Mouse (Mus musculus) naive thymus-derived CD4-positive, alpha-beta T cell, adult 2 months (primary cell): ENCODE data around the gene Maff.

ENCODE experiments used
- DNase-seq: peaks from one replicate; pipeline ENCODE4 v3.0.0-alpha.2; 2011; ENCODE audit warnings: low read depth

The Maff gene

DNA sequence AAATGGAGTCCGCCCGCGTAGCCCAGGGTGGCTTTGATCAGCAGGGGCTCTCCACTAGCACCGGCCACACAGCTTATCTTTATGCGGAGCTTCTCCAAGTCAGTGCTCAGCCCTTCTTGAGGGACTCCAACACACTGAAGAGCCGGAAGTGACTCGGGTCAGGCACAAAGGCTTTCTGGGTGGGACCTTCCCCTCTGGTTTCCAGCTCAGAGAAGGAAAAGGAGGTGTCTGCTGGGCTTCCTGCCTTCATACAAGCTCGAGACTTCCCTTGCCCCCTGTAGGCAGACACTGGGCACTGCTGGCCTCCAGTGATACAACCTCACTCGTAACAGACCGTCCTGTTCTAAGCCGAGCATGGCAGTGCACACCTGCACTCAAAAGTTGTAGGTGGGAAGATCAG is 50.3 kb downstream of the Maff start:
- DNase-seq = peak; percentile 81

DNA sequence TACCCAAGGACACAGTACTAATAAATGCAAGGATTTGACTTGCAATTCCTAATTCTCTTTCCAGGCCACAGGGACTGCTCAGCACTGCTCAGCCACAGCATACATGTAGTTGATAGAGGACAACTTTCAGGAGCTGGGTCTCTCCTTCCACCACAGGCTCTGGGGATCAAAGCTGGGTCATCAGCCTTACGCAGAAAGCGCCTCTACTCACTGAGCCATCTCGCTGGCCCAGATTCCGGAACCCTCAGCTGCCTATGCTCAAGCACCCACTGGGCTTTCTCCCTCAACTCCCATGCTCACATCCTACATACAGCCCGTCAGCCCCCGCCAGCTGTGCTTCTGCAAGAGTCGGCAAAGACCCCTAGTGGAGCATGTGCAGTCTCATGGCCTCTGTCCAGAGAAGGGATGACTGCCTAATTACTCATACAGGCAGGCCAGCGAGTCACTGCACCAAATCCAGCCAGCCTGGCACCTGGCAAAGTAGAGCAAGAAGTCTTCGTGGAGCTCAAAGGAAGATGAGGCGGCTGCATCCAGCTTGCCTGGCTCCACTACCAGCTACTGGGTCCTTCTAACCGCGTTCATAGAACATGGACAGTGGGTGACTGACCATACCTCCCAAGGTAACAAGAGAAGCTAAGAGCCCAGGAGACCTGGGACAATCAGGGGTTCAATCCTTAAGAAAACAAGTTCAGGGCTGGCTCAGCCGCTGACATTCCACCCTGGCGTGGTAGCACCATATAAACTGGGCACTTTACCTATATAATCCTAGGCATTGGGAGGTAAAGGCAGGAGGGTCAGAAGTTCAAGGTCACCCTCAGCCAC is 53.0 kb downstream of the Maff start:
- DNase-seq = no peak

DNA sequence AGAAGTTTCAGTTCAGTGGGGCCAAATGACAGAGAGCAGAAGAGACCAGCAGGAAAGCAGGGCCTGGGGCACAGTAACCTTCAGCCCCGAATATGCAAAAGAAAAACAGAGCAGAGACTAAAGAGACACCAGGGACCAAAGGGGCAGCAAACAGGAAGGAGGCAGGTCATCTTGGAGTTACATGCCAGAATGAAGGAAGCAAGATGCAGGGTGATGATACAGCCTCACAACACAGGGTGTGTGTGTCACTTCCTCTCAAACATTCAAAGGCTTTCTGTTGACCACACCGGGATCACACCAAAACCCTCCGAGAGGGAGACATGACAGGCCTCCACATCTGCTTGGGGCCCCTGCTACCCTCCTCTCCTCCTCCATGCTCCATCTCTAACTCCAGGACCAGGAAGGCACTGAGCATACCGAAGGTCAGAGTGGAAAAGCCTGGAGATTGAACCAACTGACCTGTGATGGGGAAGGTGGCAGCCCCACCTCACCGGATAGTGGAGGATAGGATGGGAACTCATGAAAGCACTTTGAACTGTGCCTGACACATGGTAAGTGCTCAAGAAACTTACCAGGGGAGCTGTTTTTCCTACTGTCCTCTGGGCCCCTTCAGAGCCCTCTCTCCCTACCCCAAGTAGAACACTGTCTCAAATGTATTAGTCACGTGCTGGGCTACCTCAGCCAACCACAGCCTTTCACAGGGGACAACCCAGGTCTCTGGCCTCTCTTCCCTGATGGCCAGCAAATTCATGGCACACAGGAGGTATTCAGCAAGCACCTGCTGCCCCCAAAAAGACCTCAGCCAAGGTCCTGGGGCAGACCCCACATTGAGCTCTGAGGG is 53.9 kb downstream of the Maff start:
- DNase-seq = no peak

DNA sequence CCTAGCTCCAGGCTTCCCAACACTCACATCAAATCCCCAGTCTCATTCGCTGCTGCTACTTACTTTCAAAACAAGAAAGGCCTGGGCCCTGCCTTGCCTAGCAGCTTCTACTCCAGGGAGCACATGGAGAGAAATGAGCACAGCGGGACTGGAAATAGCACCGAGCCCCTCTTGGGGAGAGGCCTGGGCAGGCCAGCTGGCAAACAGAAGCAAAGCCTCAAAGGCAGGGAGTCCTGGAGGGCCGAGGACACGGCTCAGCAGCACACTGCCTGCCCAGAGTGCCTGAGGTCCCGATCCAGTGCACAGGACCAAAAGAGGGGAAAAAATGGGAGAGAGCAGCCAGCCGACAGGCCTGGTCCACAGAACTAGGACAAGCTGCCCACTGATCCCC is 54.5 kb downstream of the Maff start:
- no peak for DNase-seq

GRCm38 (mm10) chr15:79402176-79402575 is 55.8 kb downstream of the Maff start:
- DNase-seq = peak; percentile 49

- DNase-seq = peak; percentile 91
Observed at GRCm38 (mm10) chr15:79402836-79403762, 56.7 kb downstream of the Maff start, which contains the start of gene Tmem184b. Gene Tmem184b (minus strand): TSS chr15:79403569.

GRCm38 (mm10) chr15:79403763-79404210 is 57.4 kb downstream of the Maff start:
- DNase-seq = no peak

GRCm38 (mm10) chr15:79404277-79404676 is 57.9 kb downstream of the Maff start:
- DNase-seq = no peak

- no peak for DNase-seq
Observed at GRCm38 (mm10) chr15:79406564-79406963, 60.1 kb downstream of the Maff start.
